Mouse (Mus musculus) right cerebral cortex, adult 2 months (tissue): ENCODE measurements around the gene Prkch.
A peak's percentile ranks its signal among the peaks of the same experiment; 100 is the strongest.
"Not testable (repeated sequence)": the region's sequence is repeated elsewhere in the genome, so short reads cannot be mapped to it uniquely, and the experiment has no call there.

Source experiments
- DNase-seq, 2 experiments: peaks; one replicate each; pipeline ENCODE4 v3.0.0; 2021 to 2022; ENCODE audit warnings: low spot score in 2 of 2

The Prkch gene

DNA sequence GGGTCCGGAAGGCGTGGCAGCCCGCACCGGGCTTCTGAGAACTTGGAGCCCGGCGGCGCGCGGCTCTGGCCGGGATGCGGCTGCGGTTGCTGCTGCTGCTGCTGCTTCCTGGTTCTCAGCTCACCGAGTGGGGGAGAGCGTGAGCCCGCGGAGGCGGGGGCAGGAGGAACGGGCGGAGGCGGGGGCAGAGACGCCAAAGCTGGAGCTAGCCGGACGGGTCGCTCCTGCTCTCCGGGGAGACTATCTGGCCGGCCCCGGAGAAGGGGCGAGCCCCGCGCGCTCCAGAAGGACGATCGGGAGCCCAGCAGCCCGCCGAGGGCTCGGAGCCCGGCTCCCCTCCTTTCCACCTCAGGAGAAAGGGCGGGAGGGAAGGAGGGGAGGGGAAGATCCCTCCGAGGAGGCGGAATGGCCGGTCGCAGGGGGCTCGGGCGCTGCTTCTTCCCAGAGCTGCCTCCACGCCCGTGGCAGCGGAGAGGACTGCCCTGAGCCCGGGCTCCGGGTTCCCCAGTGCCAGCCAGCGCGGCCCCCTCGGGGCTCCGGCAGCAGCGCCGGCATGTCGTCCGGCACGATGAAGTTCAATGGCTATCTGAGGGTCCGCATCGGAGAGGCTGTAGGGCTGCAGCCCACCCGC lies at the start of gene Prkch:
Prkch (plus strand) TSS at position 187 of the 631 bp plus-strand sequence.
- DNase-seq, result peak; percentile 49 to 55

DNA sequence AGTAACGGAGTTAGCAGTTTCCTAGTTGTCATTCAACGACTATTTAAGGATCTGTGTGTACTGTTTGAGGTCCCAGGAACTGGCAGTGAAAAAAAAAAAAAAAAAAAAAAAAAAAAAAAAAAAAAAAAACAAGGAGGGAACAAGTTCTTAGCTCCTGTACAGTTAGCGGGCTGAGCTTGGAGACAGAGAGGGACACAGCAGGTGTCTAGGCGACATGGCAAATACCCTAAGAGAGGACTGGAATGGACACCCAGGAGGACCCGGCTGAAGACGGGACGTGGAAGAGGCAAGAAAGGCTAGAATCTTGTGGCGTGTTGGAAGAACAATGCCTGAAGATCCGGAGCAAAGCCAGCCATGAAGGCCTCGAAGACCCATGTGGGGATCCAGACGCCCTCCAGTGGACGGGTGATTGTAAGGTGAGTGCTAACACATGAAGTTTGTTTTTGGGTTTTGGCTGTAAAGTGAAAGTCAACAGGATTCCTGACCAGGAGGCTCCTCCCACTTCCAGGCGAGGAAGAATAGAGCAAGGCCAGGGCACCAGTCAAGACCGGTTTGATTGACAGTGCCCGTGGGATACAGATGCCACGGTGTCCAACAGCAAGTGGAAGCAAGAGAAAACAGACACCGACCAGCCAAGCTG lies 47.0 kb upstream of the Prkch start:
- no peak for DNase-seq

DNA sequence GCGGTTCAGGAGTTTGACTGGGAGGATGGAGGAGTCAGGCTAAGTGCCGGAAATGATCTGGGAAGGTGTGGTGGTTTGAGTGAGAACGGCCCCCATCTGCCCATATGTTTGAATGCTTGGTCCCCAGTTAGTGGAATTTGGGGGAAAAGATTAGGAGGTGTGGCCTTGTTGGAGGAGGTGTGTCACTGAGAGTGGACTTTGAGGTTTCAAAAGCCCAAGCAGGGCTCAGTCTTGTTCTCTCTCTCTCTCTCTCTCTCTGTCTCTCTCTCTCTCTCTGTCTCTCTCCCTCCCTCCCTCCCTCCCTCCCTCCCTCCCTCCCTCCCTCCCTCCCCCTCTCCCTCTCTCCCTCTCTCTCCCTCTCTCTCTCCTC lies 46.5 kb upstream of the Prkch start:
- not testable (repeated sequence) for DNase-seq

DNA sequence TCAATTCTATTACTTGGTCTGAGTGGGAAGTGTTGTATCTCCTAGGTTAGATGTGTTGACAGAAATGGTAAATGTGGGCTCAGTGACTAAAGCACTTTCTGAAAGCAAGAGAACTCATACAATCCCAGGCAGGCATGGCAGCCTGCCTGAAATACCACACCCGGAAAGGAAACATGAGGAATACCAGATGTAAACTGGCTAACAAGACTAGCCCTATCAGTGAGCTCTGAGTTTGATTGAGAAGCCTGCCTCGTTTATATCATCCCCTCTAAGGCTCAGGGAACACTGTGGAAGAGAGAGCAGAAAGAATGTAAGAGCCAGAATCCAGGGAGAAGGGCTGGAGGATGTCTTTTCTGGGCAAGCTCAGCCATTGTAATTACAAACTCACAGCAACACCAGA lies 45.4 kb upstream of the Prkch start:
- DNase-seq, result no peak

DNA sequence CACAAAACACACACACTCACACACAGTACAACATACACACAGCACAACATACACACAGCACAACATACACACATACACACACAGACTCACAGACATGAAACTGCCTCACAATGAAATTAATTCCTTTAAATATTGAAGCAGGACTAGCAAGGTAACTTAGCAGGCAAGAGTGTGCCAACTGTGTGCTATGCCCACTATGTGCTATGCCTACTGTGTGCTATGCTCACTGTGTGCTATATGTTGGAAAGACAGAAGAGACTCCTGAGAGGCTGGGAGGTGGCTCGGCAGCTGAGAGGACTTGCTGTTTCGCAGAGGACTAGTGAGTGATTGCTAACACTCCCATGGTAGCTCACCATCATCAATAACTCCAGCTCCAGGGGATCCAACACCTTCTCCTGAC lies 44.2 kb upstream of the Prkch start:
- no peak for DNase-seq

GRCm38 (mm10) chr12:73543191-73543590 lies 41.4 kb upstream of the Prkch start:
- DNase-seq, result no peak

GRCm38 (mm10) chr12:73544736-73545671 lies 39.6 kb upstream of the Prkch start:
- no peak for DNase-seq

DNA sequence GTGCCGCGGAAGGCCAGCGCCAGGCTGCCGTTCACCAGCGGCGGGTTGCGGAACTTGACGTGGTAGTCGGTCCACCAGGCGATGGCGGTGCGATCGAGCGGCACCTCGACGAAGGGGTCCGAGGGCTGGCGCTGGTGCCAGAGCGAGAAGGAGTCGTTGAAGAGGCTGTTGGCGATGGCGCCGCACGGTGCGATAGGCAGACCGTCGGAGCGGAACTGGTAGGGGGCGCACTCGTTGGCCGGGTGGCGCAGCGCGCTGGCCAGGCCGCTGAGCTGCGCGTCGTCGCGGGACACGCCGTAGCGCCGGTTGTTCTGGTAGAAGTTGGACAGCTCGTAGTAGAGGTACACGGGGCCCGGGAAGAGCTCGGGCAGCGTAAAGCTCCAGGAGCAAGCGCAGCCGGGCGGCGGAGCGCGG lies 38.9 kb upstream of the Prkch start:
- DNase-seq, result no peak

GRCm38 (mm10) chr12:73546086-73546711 lies 38.4 kb upstream of the Prkch start, which contains the start of gene Tmem30b:
Gene Tmem30b (minus strand): TSS chr12:73546392.
- DNase-seq, result no peak

- DNase-seq, result no peak
These were observed 37.0 kb upstream of the Prkch start for GRCm38 (mm10) chr12:73547646-73548045.

- DNase-seq, result no peak
These were observed 36.3 kb upstream of the Prkch start for GRCm38 (mm10) chr12:73548259-73548658.

GRCm38 (mm10) chr12:73554155-73554554 lies 30.4 kb upstream of the Prkch start:
- peak; percentile 55 to 78 for DNase-seq

DNA sequence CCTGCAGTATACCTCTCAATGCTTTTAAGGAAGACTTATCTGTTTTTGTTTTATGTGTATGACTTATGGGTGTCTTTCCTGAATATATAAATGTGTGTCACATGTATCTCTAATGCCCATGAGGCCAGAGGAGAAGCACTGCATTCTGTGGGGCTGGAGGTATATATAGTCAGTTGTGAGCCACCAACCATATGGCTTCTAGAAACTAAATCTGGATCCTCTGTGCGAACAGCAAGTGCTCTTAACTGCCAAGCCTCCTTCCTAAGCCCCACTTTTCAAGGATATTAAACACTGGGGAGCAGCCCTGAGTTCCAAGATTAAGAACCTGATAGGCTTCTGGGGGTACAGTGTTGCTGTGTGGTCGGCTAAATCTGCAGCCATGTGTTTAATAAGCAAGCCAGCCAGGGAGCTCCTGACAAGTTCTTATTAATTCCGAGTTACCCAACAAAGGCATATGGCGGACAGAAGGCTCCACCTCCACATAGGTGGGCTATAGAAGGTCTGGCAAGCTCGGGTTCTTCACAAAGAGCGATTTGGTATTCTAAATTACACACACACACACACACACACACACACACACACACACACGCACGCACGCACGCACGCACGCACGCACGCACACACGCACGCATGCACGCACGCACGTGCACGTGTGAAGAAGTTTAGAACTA lies 25.9 kb upstream of the Prkch start:
- DNase-seq, result peak; percentile 26 to 58

- no peak for DNase-seq
These were observed 24.5 kb upstream of the Prkch start for GRCm38 (mm10) chr12:73560091-73560490.

GRCm38 (mm10) chr12:73563122-73563521 lies 21.5 kb upstream of the Prkch start:
- not testable (repeated sequence) for DNase-seq

DNA sequence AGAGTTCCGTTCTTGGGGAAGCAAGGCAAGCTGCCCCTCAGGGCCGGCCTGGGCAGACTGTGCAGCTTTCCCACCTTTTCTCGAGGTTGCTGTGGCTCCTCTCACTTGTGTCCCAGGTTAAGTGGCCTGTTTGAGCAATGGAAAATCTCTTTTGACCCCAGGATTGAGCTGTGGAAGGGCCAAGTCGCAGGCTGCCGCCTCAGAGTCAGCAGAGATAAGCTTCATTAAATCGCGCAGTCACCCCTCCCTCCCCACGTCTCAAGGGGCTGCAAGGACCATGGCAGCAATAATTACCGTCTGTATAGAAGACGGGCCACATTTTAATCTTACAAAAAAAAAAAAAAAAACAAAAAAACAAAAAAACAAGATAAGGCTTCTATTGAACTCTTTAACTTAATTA lies 20.4 kb upstream of the Prkch start:
- DNase-seq, result no peak

DNA sequence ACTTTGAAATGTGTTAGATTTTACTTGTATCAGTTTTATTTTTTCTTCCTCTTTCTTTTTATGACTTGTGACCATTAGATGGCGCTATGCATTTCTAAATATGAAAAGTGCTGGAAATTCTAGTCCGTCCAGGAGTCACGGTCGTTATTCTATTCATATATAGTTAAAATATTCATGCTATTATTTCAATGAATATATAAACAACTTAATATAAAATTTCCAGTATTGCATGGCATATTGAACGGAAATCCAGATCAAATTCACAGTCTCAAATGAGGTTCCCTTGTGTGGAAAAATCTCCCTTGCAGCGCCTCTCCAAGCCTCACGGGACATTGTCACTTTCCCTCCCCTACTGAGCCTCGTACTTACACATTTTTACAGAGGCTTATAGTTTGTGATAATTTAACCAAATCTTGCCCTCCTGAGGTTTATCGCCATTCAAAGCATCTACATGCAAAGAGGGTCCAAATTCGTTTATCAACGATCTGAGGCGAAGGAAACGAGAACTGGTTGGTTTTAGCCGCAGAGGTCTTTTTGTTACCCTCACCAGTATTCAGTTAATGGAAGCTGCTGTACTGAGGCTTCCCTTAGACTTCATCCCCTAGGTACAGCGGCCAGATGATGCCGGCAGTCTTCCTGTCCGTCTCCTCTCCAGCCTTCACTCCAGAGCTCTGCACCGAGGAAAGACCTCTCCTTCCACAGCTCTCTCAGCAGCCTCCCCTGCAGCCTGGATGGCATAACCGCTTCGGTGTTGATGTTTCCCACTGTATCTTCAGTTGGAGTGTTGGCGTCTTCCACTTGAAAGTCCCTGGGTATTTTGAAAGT lies 19.6 kb upstream of the Prkch start:
- no peak for DNase-seq

DNA sequence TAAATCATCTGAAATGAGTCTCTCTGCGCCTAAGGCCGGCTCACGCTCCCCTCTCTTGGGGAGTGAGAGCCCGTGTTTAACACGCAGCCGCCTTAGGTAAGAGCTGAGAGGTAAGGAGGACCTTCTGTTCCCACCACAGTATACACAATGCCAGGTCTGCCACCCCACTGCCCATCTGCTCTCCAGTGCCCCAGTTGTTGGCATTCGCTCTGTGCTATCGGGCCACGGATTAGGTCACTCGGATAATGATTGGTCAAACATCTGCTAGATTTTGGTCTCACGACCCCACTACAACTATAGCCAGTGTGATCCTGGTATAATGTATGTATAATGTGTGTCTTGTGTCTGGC lies 19.0 kb upstream of the Prkch start:
- DNase-seq, result no peak

GRCm38 (mm10) chr12:73574632-73575031 lies 10.0 kb upstream of the Prkch start:
- no peak for DNase-seq

- no peak for DNase-seq
These were observed 6.5 kb upstream of the Prkch start for GRCm38 (mm10) chr12:73578141-73578540.

GRCm38 (mm10) chr12:73580811-73581210 lies 3.8 kb upstream of the Prkch start:
- DNase-seq, result no peak
